Mouse (Mus musculus) c-Kit-positive CD71-positive TER-119-negative erythroid progenitor cells, embryonic 14.5 days (primary cell): ENCODE data around the gene Cpa2.

Experiments used
- DNase-seq: peaks from one replicate; pipeline ENCODE4 v3.0.0-alpha.2; 2013; ENCODE audit warnings: low read depth

Cpa2 gene

GRCm38 (mm10) chr6:30541009-30541799 lies at the start of gene Cpa2:
Cpa2 (plus strand) TSS chr6:30541582.
- no peak for DNase-seq

GRCm38 (mm10) chr6:30499049-30499448 lies 42.3 kb upstream of the Cpa2 start:
- no peak for DNase-seq

- DNase-seq: no peak
These were observed 32.6 kb upstream of the Cpa2 start for GRCm38 (mm10) chr6:30508824-30509223.

- peak; percentile 98 for DNase-seq
These were observed 31.8 kb upstream of the Cpa2 start, which contains the start of the genes Tmem209 and Ssmem1 for GRCm38 (mm10) chr6:30509265-30510239. Tmem209 (minus strand) TSS chr6:30509783. Ssmem1 (plus strand) TSS chr6:30509849.

GRCm38 (mm10) chr6:30510291-30510690 lies 31.1 kb upstream of the Cpa2 start:
- DNase-seq: no peak

- no peak for DNase-seq
These were observed 27.1 kb upstream of the Cpa2 start for GRCm38 (mm10) chr6:30514242-30514641.

GRCm38 (mm10) chr6:30520400-30520799 lies 21.0 kb upstream of the Cpa2 start:
- DNase-seq: no peak

GRCm38 (mm10) chr6:30525456-30526332 lies 15.7 kb upstream of the Cpa2 start:
- no peak for DNase-seq

- DNase-seq: no peak
These were observed 14.5 kb upstream of the Cpa2 start for GRCm38 (mm10) chr6:30526586-30527515.

GRCm38 (mm10) chr6:30528800-30529199 lies 12.6 kb upstream of the Cpa2 start:
- no peak for DNase-seq

GRCm38 (mm10) chr6:30535340-30535739 lies 6.0 kb upstream of the Cpa2 start:
- DNase-seq: peak; percentile 2

GRCm38 (mm10) chr6:30538240-30538639 lies 3.1 kb upstream of the Cpa2 start:
- no peak for DNase-seq

GRCm38 (mm10) chr6:30538800-30539199 lies 2.6 kb upstream of the Cpa2 start:
- no peak for DNase-seq

- DNase-seq: no peak
These were observed 895 bp downstream of the Cpa2 start for GRCm38 (mm10) chr6:30542277-30542676.

GRCm38 (mm10) chr6:30543077-30543476 lies 1.7 kb downstream of the Cpa2 start:
- no peak for DNase-seq

- no peak for DNase-seq
These were observed 2.5 kb downstream of the Cpa2 start for GRCm38 (mm10) chr6:30543851-30544250.

GRCm38 (mm10) chr6:30545689-30546088 lies 4.3 kb downstream of the Cpa2 start:
- DNase-seq: no peak

GRCm38 (mm10) chr6:30546571-30547273 lies 5.3 kb downstream of the Cpa2 start:
- peak; percentile 7 for DNase-seq

GRCm38 (mm10) chr6:30547274-30547645 lies 5.9 kb downstream of the Cpa2 start:
- DNase-seq: no peak
